Mouse (Mus musculus) lung, adult 2 months (tissue): ENCODE data around the gene Cbx4. TPM values are rescaled to one million over a fixed set of nuclear protein-coding genes. Genes with fewer than 3 reads are reported as not detected.

ENCODE experiments used
- DNase-seq: peaks from one replicate; pipeline ENCODE4 v3.0.0; 2022
- H3K4me1 ChIP-seq: fragments of 200-500 bp; 2 replicates; pipeline ENCODE4 v1.6.1; 2011; ENCODE audit warnings: low read length; ENCODE audit not compliant: control insufficient read depth, insufficient read depth
- H3K4me3 ChIP-seq: fragments of 200-500 bp; replicated peaks from 2 replicates; pipeline ENCODE3; 2011; ENCODE audit warnings: low read depth, mild to moderate bottlenecking, control low read depth, low read length; ENCODE audit errors: extremely low read depth
- CTCF ChIP-seq: fragments of 200-500 bp; IDR thresholded peaks from 2 replicates; pipeline ENCODE4 v1.5.1; 2011; ENCODE audit warnings: mild to moderate bottlenecking, low read length, control low read depth; ENCODE audit not compliant: insufficient read depth
- POLR2A ChIP-seq: fragments of 200-500 bp; IDR thresholded peaks from 2 replicates; pipeline ENCODE4 v1.6.1; 2011; ENCODE audit warnings: low read depth, mild to moderate bottlenecking, control low read depth, low read length, borderline replicate concordance; ENCODE audit errors: extremely low read depth
- WGBS: fragments of 180-500 bp; shearing (Covaris S2); methylation state at CpG from one replicate; pipeline ENCODE4 v1.1.7; 2018; 5-methylcytosine and 5-hydroxymethylcytosine counted together
- polyA plus RNA-seq: library from polyadenylated mRNA; depleted of rRNA; stranded (reverse); fragments of >200 nt; gene quantifications from 2 replicates; pipeline ENCODE4 v1.2.3, GENCODE M21; 2012

The Cbx4 gene
- polyA plus RNA-seq, 1 experiment, result 16.2 TPM

GRCm38 (mm10) chr11:119090961-119091597, 5.1 kb upstream of the Cbx4 start:
- peaks cover 27% of the 10 kb centered on the region for H3K4me1 ChIP-seq
- peak; percentile 66 for DNase-seq

GRCm38 (mm10) chr11:119090076-119090960, 4.3 kb upstream of the Cbx4 start:
- peaks cover 27% of the 10 kb centered on the region for H3K4me1 ChIP-seq
- peak; percentile 48 for DNase-seq
- peak overlapping the region; percentile 61 for H3K4me3 ChIP-seq
- TF ChIP-seq POLR2A (no peak), CTCF (no peak)
- WGBS, result 2% methylated on average over 74 of the region's 75 CpGs

More at GRCm38 (mm10) chr11:119090961-119091597, 5.1 kb upstream of the Cbx4 start:
- TF ChIP-seq CTCF (no peak), POLR2A (peak; percentile 48; the same call in 1 of the 2 replicates)
- H3K4me3 ChIP-seq, result peak overlapping the region; percentile 61
- WGBS, result 2% methylated on average over 39 of the region's 42 CpGs

- TF ChIP-seq POLR2A (no peak), CTCF (no peak)
- WGBS, result 5% methylated on average over 41 of the region's 41 CpGs
- no peak for DNase-seq
- H3K4me1 ChIP-seq, result peaks cover 29% of the 10 kb centered on the region
- no peak overlapping the region for H3K4me3 ChIP-seq
Observed at GRCm38 (mm10) chr11:119089235-119090075, 3.4 kb upstream of the Cbx4 start.

- Histone ChIP-seq H3K4me1 (peaks cover 37% of the 10 kb centered on the region), H3K4me3 (no peak overlapping the region)
- WGBS, result 12% methylated on average over 28 of the region's 28 CpGs
- peak; percentile 48 for DNase-seq
- TF ChIP-seq POLR2A, result no peak
- TF ChIP-seq CTCF, result 0 out of 2 replicates have a peak, but pooled peaks have one; percentile 34
Observed at GRCm38 (mm10) chr11:119088391-119089234, 2.6 kb upstream of the Cbx4 start.

GRCm38 (mm10) chr11:119087301-119088082, 1.5 kb upstream of the Cbx4 start:
- WGBS, result 14% methylated on average over 35 of the region's 35 CpGs
- Histone ChIP-seq H3K4me3 (peak overlapping the region; percentile 25), H3K4me1 (peaks cover 40% of the 10 kb centered on the region)
- DNase-seq, result peak; percentile 64
- TF ChIP-seq POLR2A (no peak), CTCF (no peak)

GRCm38 (mm10) chr11:119085279-119086062, 550 bp downstream of the Cbx4 start:
- TF ChIP-seq POLR2A (peak; percentile 60; the same call in 1 of the 2 replicates), CTCF (no peak)
- peak; percentile 83 for DNase-seq
- peak overlapping the region; percentile 92 for H3K4me3 ChIP-seq
- H3K4me1 ChIP-seq, result peaks cover 41% of the 10 kb centered on the region
- WGBS, result under 1% methylated on average over 62 of the region's 66 CpGs

GRCm38 (mm10) chr11:119084446-119085278, 1.4 kb downstream of the Cbx4 start:
- peak; percentile 53 for DNase-seq
- TF ChIP-seq POLR2A (peak; percentile 37; the same call in 1 of the 2 replicates), CTCF (no peak)
- peaks cover 39% of the 10 kb centered on the region for H3K4me1 ChIP-seq
- 3% methylated on average over 18 of the region's 18 CpGs for WGBS
- H3K4me3 ChIP-seq, result peak overlapping the region; percentile 92
